Mouse (Mus musculus): Measurements from ENCODE around the gene Dhx34. TPM values are rescaled to one million over a fixed set of nuclear protein-coding genes. Genes with fewer than 3 reads are reported as not detected.

The Dhx34 gene
- polyA plus RNA-seq, 1 experiment from 2014 or later, result 16.2 TPM

DNA sequence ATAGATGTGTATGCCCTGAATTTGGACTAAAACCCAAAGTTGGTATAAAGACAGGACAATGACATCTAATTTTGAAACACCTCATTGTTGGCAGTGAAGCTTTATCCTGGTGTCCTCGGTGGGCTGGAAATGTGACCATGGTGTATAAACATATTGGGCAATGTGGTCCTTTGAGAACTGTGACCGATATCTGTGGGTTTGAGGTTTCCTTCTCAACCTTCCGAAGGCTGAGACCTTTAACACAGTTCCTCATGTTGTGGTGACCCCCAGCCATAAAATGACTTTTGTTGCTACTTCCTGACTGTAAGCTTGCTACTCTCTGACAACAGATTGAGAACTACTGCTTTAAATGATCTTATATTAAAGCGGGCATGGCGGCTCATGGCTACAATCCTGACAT, 28.9 kb upstream of the Dhx34 start:
- no peaks in the 10 kb centered on the region for H3K9me3 ChIP-seq
- no peaks in the 10 kb centered on the region for H3K36me3 ChIP-seq
- no peak overlapping the region for H3K27ac ChIP-seq
- no peak overlapping the region for H3K4me3 ChIP-seq
- 81% methylated on average over 5 of the region's 5 CpGs for WGBS
- no peak overlapping the region for H3K9ac ChIP-seq
- no peak for ATAC-seq (ENCODE audit: insufficient number of reproducible peaks, insufficient read depth, low FRiP score, low TSS enrichment, low read depth)
- H3K27me3 ChIP-seq, result no peaks in the 10 kb centered on the region
- no peaks in the 10 kb centered on the region for H3K4me1 ChIP-seq
- no peak overlapping the region for H3K4me2 ChIP-seq

DNA sequence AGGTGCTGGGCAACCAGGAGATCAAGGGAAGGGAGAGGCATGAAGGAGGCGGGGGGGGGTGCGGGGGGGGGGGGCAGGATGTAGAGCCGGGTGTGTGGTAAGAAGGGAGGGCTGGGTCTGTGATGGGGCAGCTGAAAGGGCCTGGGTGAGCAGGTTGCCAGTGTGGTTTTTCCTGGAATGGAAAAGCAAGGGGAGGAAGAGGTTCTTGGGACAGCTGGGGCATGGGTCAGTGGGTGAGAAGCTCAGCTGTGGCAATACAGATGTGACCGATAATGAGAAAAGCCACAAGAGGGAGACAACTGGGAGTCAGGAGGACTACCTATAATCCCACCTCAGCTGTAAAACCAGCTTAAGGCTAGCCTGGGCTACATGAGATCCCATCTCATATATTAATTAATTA, 24.1 kb upstream of the Dhx34 start:
- no peak overlapping the region for H3K27ac ChIP-seq
- no peaks in the 10 kb centered on the region for H3K27me3 ChIP-seq
- 63% methylated on average over 2 of the region's 4 CpGs for WGBS
- H3K4me1 ChIP-seq, result 0 out of 2 replicates have a peak, but pooled peaks cover 2% of the 10 kb centered on the region
- no peak overlapping the region for H3K4me2 ChIP-seq
- no peaks in the 10 kb centered on the region for H3K36me3 ChIP-seq
- no peak for ATAC-seq (ENCODE audit: insufficient number of reproducible peaks, insufficient read depth, low FRiP score, low TSS enrichment, low read depth)
- no peak overlapping the region for H3K4me3 ChIP-seq
- H3K9me3 ChIP-seq, result no peaks in the 10 kb centered on the region
- H3K9ac ChIP-seq, result no peak overlapping the region

DNA sequence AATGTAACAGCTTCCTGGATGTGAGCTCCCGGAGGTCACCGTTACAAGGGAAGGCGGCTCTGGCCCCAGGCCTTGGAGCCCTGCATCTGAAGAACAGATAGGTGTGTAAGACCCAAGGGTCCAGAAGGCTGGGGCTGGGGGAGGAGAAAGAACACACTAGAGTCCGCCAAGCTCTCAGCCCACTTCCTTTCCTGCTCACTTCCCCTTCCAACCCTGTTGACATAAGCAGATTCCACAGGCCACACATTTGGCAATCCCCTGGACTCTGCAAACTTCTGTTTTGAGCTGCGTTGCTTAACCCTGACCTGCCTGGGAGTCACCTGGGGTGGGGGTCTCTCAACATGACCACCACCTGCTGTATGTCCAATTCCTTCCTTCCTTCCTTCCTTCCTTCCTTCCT, 22.2 kb upstream of the Dhx34 start, which contains the start of gene C5ar2:
Gene C5ar2 (minus strand): TSS at position 88 of the 400 bp plus-strand sequence.
- H3K9ac ChIP-seq, result no peak within 1 kb of the TSS
- no peak within 1 kb of the TSS for H3K4me2 ChIP-seq
- WGBS, result 75% methylated on average over 5 of the region's 5 CpGs
- no peak within 1 kb of the TSS for H3K4me3 ChIP-seq
- H3K36me3 ChIP-seq, result no peaks in the 10 kb centered on the region
- 0 out of 2 replicates have a peak, but pooled peaks cover 2% of the 10 kb centered on the region for H3K4me1 ChIP-seq
- ATAC-seq (ENCODE audit: insufficient number of reproducible peaks, insufficient read depth, low FRiP score, low TSS enrichment, low read depth), result no peak
- H3K9me3 ChIP-seq, result no peaks in the 10 kb centered on the region
- no peak within 1 kb of the TSS for H3K27ac ChIP-seq
- no peaks in the 10 kb centered on the region for H3K27me3 ChIP-seq

DNA sequence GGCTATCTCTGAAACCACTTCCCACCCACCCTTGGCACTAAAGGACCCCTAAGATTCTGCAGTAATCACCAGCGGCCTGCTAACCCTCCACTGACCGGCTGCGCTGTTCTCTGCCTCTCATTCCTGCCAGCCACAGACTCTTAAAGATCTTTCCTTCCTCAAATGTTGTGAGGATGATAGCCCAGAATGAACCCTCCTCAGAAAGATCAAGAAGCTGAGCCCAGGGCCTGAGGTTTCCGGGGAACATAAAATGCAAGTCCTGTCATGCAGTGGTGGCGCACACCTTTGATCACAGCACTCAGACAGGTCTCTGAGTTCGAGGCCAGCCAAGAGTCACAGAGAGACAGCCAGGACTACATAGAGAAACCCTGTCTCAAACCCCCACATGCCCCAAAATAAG, 20.4 kb upstream of the Dhx34 start:
- no peak overlapping the region for H3K27ac ChIP-seq
- H3K4me1 ChIP-seq, result 0 out of 2 replicates have a peak, but pooled peaks cover 2% of the 10 kb centered on the region
- H3K4me2 ChIP-seq, result no peak overlapping the region
- no peak overlapping the region for H3K9ac ChIP-seq
- H3K9me3 ChIP-seq, result no peaks in the 10 kb centered on the region
- no peaks in the 10 kb centered on the region for H3K36me3 ChIP-seq
- no peaks in the 10 kb centered on the region for H3K27me3 ChIP-seq
- 83% methylated on average over 6 of the region's 6 CpGs for WGBS
- no peak overlapping the region for H3K4me3 ChIP-seq
- no peak for ATAC-seq (ENCODE audit: insufficient number of reproducible peaks, insufficient read depth, low FRiP score, low TSS enrichment, low read depth)

DNA sequence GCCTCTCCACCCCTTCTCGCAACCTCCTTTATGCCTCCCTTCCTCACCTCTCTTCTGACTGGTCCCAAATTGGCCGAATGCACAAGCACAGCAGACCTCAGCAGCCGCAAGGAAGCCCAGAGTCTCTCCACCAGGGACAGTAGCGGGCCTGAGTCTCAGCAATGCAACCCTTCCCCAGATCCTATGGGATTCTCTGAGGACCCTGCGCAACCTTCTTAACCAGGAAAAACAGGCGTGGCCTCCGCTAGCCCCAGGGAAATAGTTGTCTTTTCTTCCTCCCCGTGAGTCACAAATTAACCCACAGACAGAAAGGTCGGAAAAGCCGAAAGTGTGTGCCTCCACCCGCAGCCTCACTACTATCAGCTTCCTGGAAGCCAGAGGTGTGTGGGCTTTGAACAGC, 19.9 kb upstream of the Dhx34 start:
- no peak for ATAC-seq (ENCODE audit: insufficient number of reproducible peaks, insufficient read depth, low FRiP score, low TSS enrichment, low read depth)
- Histone ChIP-seq H3K27ac (no peak overlapping the region), H3K4me2 (no peak overlapping the region), H3K9ac (no peak overlapping the region), H3K4me1 (0 out of 2 replicates have a peak, but pooled peaks cover 2% of the 10 kb centered on the region), H3K4me3 (no peak overlapping the region), H3K27me3 (no peaks in the 10 kb centered on the region), H3K9me3 (no peaks in the 10 kb centered on the region), H3K36me3 (no peaks in the 10 kb centered on the region)
- WGBS, result 32% methylated on average over 11 of the region's 11 CpGs

DNA sequence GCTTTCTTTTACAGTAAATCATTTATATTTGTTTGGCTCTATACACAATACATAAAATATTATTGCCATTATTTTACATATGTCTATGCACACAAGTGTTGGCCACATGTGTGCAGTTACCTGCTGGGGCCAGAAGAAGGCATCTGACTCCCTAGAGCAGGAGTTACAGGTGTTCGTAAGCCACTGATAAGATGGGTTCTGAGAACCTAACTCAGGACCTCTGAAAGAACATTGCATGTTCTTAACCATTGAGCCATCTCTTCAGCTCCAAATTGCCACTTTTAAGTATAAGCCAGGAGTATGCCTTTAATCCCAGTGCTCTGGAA, 19.1 kb upstream of the Dhx34 start:
- no peaks in the 10 kb centered on the region for H3K9me3 ChIP-seq
- no peak overlapping the region for H3K9ac ChIP-seq
- no peak overlapping the region for H3K27ac ChIP-seq
- 0 out of 2 replicates have a peak, but pooled peaks cover 2% of the 10 kb centered on the region for H3K4me1 ChIP-seq
- H3K4me2 ChIP-seq, result no peak overlapping the region
- 90% methylated on average over 1 of the region's 1 CpGs for WGBS
- no peaks in the 10 kb centered on the region for H3K27me3 ChIP-seq
- H3K36me3 ChIP-seq, result no peaks in the 10 kb centered on the region
- no peak overlapping the region for H3K4me3 ChIP-seq
- no peak for ATAC-seq (ENCODE audit: insufficient number of reproducible peaks, insufficient read depth, low FRiP score, low TSS enrichment, low read depth)

DNA sequence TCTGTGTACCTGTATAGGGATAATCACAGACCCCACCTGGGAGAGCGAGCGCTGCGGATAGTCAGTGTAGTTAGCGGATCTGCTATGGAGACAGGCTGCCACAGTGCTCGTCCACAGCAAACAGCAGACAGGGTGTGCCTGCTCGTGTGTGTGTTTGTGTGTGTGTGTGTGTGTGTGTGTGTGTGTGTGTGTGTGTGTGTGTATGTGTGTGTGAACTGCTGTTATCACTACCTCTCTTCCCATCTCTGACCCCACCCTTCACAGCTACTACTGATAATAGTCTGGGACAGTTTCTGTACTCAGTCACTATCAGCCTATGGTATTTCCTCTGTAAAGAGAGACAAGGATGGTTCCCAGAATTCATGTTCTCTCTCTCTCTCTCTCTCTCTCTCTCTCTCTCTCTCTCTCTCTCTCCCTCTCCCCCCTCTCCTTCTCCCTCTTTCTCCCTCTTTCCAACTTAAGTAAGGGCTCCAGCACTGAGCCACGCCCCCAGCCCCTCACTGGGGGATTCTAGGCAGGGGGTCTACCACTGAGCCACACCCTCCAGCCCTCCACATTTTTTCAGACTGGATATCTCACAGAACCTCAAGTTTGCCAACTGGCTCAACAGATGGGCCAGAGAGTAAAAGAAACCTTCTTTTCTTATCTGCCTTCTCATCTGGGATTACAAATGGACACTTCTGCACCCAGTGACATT, 18.6 kb upstream of the Dhx34 start:
- no peaks in the 10 kb centered on the region for H3K9me3 ChIP-seq
- no peak overlapping the region for H3K4me3 ChIP-seq
- no peak overlapping the region for H3K4me2 ChIP-seq
- no peaks in the 10 kb centered on the region for H3K36me3 ChIP-seq
- no peak for ATAC-seq (ENCODE audit: insufficient number of reproducible peaks, insufficient read depth, low FRiP score, low TSS enrichment, low read depth)
- 0 out of 2 replicates have a peak, but pooled peaks cover 2% of the 10 kb centered on the region for H3K4me1 ChIP-seq
- 80% methylated on average over 7 of the region's 7 CpGs for WGBS
- H3K27me3 ChIP-seq, result no peaks in the 10 kb centered on the region
- H3K9ac ChIP-seq, result no peak overlapping the region
- H3K27ac ChIP-seq, result no peak overlapping the region

DNA sequence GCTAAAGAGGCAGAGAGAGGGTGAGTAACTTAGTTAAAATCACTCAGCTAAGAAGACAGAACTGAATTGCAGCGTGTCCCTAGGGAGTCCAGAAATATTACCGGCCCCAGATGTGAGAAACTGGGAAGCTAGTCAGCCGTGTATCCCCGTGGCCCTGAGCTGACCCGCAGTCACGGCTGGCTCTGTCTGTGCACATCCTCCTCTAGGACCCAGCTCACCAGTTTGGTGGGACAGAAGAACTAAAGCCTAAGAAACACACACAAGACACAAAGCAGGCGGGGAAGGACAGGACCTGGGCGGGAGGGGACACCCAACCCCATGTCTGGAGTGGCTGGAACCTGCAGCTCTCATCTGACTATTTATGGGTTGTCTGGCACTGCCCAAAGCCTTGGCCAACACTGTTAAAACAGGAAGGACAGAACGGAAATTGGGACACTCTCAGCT, 17.7 kb upstream of the Dhx34 start:
- no peak overlapping the region for H3K27ac ChIP-seq
- H3K4me3 ChIP-seq, result no peak overlapping the region
- H3K9me3 ChIP-seq, result no peaks in the 10 kb centered on the region
- ATAC-seq (ENCODE audit: insufficient number of reproducible peaks, insufficient read depth, low FRiP score, low TSS enrichment, low read depth), result no peak
- no peaks in the 10 kb centered on the region for H3K27me3 ChIP-seq
- H3K4me1 ChIP-seq, result 0 out of 2 replicates have a peak, but pooled peaks cover 2% of the 10 kb centered on the region
- no peak overlapping the region for H3K4me2 ChIP-seq
- no peaks in the 10 kb centered on the region for H3K36me3 ChIP-seq
- 45% methylated on average over 9 of the region's 9 CpGs for WGBS
- no peak overlapping the region for H3K9ac ChIP-seq

DNA sequence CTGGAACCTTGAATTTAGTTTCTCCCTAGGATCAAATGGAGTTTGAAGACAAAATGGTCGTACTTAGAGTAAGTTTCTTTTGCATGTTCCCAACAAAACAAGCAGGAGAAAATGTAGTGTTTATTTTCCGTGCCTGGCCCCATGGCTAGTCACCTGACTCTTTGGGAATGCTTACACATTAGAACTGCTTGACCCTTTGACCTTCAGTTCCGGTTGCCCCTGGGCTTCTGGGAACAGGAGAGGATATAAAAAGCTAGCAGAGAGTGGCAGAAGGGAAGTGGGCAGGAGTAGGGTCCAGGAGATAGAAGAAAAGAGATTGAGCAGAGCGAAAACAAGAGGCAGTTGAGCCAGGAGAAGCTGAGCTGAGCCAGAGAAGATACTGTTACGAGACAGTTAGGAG, 8.0 kb upstream of the Dhx34 start:
- no peak overlapping the region for H3K4me3 ChIP-seq
- H3K27me3 ChIP-seq, result no peaks in the 10 kb centered on the region
- ATAC-seq (ENCODE audit: insufficient number of reproducible peaks, insufficient read depth, low FRiP score, low TSS enrichment, low read depth), result no peak
- no peak overlapping the region for H3K9ac ChIP-seq
- no peak overlapping the region for H3K4me2 ChIP-seq
- no peak overlapping the region for H3K27ac ChIP-seq
- H3K4me1 ChIP-seq, result no peaks in the 10 kb centered on the region
- no peaks in the 10 kb centered on the region for H3K36me3 ChIP-seq
- H3K9me3 ChIP-seq, result no peaks in the 10 kb centered on the region; the same call in none of the 2 replicates
- WGBS, result 19% methylated on average over 5 of the region's 5 CpGs

DNA sequence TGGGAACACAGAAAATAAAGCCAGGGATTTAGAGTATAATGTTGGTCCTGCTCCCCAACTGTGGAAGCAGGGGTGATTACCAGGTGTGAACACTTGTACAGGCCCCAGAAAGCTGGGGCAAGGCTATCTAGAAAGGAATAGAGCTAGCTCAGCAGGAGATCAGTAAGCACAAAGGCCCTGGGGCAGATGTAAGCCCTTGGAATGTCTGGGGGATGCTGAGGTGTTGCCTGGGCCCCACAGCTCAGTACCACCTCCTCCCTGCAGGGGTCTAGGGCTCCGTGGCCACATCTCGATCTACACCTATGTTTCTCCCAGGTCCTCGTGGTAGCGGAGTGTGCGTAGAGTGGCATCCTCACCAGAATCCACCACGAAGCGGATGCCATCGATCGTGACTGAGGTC, 7.9 kb downstream of the Dhx34 start:
- H3K9ac ChIP-seq, result 0 out of 2 replicates have a peak overlapping the region, but pooled peaks have one; percentile 21
- H3K4me3 ChIP-seq, result no peak overlapping the region
- no peaks in the 10 kb centered on the region for H3K27me3 ChIP-seq
- H3K36me3 ChIP-seq, result peaks cover 94% of the 10 kb centered on the region
- ATAC-seq (ENCODE audit: insufficient number of reproducible peaks, insufficient read depth, low FRiP score, low TSS enrichment, low read depth), result no peak
- no peak overlapping the region for H3K4me2 ChIP-seq
- no peaks in the 10 kb centered on the region for H3K9me3 ChIP-seq
- no peak overlapping the region for H3K27ac ChIP-seq
- no peaks in the 10 kb centered on the region for H3K4me1 ChIP-seq
- 92% methylated on average over 9 of the region's 9 CpGs for WGBS

DNA sequence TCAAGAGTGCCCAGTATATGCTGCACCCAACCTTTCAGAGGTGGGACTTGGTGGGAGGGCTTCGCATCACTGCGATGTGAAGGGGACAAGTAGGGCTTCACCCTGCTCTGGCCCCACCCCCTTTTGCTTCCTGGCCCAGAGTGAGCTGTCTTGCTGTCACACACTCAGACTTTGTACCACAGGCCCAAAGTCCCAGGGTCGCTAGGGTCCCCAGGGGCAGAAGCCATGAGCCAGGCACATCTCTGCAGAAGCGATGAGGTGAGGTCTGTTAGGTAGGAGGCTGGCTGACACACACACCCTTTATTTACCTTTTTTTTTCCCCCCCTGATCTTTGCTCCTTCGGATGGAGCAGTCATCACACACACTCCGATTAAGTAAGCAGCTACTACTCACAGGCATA, 8.6 kb downstream of the Dhx34 start:
- 90% methylated on average over 6 of the region's 6 CpGs for WGBS
- peaks cover 95% of the 10 kb centered on the region for H3K36me3 ChIP-seq
- H3K4me2 ChIP-seq, result no peak overlapping the region
- H3K4me1 ChIP-seq, result no peaks in the 10 kb centered on the region
- no peak for ATAC-seq (ENCODE audit: insufficient number of reproducible peaks, insufficient read depth, low FRiP score, low TSS enrichment, low read depth)
- H3K27ac ChIP-seq, result no peak overlapping the region
- no peak overlapping the region for H3K9ac ChIP-seq
- no peak overlapping the region for H3K4me3 ChIP-seq
- no peaks in the 10 kb centered on the region for H3K27me3 ChIP-seq
- no peaks in the 10 kb centered on the region for H3K9me3 ChIP-seq

DNA sequence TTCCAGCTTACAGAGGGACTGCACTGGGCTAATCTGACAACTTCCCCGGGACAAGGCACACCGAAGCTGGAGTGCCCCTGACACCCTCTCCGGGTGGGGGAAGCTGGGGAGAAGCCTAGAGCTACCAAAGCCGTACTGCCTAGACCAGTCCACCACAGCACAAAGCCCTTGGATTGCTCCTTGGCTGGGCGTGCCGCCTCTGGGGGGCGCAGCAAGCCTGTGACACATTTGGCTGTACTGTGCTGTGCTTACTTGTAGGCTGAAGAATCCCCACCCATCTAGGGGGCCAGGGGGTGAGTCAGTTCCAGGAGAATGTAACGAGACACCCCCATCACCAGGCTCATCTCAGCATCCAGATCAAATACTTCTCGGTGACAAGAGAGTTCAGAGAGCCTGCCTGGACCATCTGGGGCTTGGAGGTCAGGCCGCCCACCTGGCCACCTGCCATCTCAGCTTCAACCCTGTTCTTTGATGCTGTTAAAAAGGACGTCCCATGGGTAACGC, 10.9 kb downstream of the Dhx34 start:
- WGBS, result 71% methylated on average over 12 of the region's 12 CpGs
- Histone ChIP-seq H3K9ac (no peak overlapping the region), H3K27ac (no peak overlapping the region), H3K36me3 (peaks cover 90% of the 10 kb centered on the region), H3K4me3 (no peak overlapping the region), H3K27me3 (no peaks in the 10 kb centered on the region), H3K9me3 (no peaks in the 10 kb centered on the region), H3K4me1 (no peaks in the 10 kb centered on the region), H3K4me2 (no peak overlapping the region)
- no peak for ATAC-seq (ENCODE audit: insufficient number of reproducible peaks, insufficient read depth, low FRiP score, low TSS enrichment, low read depth)
